Comparison of ENCODE assay signal across 37 mouse cellular contexts in genomic region chr15:77053021-77053420, GRCm38 (mm10). TPM values are rescaled to one million over a fixed set of nuclear protein-coding genes. Genes with fewer than 3 reads are reported as not detected.
A peak's percentile ranks its signal among the peaks of the same experiment; 100 is the strongest.
DNase-seq lines count a peak whose midpoint lies in the region; ATAC-seq and TF ChIP-seq lines count a peak whose summit lies in the region.
"Had no signal": no experiment of that assay in that cellular context is flagged by ENCODE, and none has a peak within 500 bp of the region (broad histone marks: within the 10 kb centered on the region; RNA-seq: fewer than 3 reads in every experiment).

No protein-coding gene starts in this region.

- peak in 1 of 2 experiments; percentile 54; a peak in 2 of 4 replicates for TF ChIP-seq EP300 in MEL (IDR thresholded peaks at IDR 0.05; ENCODE audit: low read depth in 1 of 2, low read length in 2 of 2)

- peaks cover 1% of the 10 kb centered on the region; the same call in 1 of the 2 replicates for H3K9me3 ChIP-seq in E14TG2a.4 (ENCODE audit: low read length)
- H3K9me3 ChIP-seq in MEL (replicated peaks; ENCODE audit: insufficient read depth, low read length): no peaks in the 10 kb centered on the region
- H3K9me3 ChIP-seq in liver, embryonic 15.5 days (replicated peaks): no peaks in the 10 kb centered on the region
- H3K9me3 ChIP-seq: embryonic facial prominence, embryonic 13.5 days; forebrain, embryonic 13.5 days; G1E; hindbrain, embryonic 10.5 days; hindbrain, embryonic 15.5 days; kidney, embryonic 15.5 days; limb, embryonic 10.5 days; limb, embryonic 15.5 days; lung, embryonic 15.5 days; midbrain, embryonic 10.5 days; neural tube, embryonic 12.5 days had no signal

- H3K27ac ChIP-seq in MEL (ENCODE audit: control insufficient read depth, low read depth, low read length): no peak overlapping the region
- H3K27ac ChIP-seq in liver, embryonic 15.5 days (replicated peaks): peak overlapping the region; percentile 53
- H3K27ac ChIP-seq: embryonic facial prominence, embryonic 13.5 days; forebrain, embryonic 13.5 days; gastrocnemius, adult 2 months; hindbrain, embryonic 10.5 days; hindbrain, embryonic 15.5 days; kidney, embryonic 15.5 days; limb, embryonic 10.5 days; limb, embryonic 15.5 days; lung, embryonic 15.5 days; midbrain, embryonic 10.5 days; neural tube, embryonic 12.5 days had no signal

- H3K9ac ChIP-seq in MEL (ENCODE audit: control insufficient read depth, low read depth, low read length, poor library complexity, severe bottlenecking): no peak overlapping the region
- no peak overlapping the region for H3K9ac ChIP-seq in liver, embryonic 15.5 days
- H3K9ac ChIP-seq: embryonic facial prominence, embryonic 13.5 days; forebrain, embryonic 13.5 days; hindbrain, embryonic 15.5 days; kidney, embryonic 15.5 days; limb, embryonic 15.5 days; lung, embryonic 15.5 days; neural tube, embryonic 12.5 days had no signal

- H3K27me3 ChIP-seq in E14TG2a.4 (ENCODE audit: insufficient read depth, low read length) (peaks cover 10% of the 10 kb centered on the region), MEL (ENCODE audit: control insufficient read depth in 1 of 2, insufficient read depth in 2 of 2, low read length in 2 of 2) (no peaks in the 10 kb centered on the region)
- H3K27me3 ChIP-seq in liver, embryonic 15.5 days: peaks cover 11% of the 10 kb centered on the region; the same call in 1 of the 2 replicates
- H3K27me3 ChIP-seq: embryonic facial prominence, embryonic 13.5 days; forebrain, embryonic 13.5 days; hindbrain, embryonic 15.5 days; kidney, embryonic 15.5 days; limb, embryonic 15.5 days; lung, embryonic 15.5 days; neural tube, embryonic 12.5 days; Patski had no signal

- no peaks in the 10 kb centered on the region; the same call in 1 of the 2 replicates for H3K36me3 ChIP-seq in E14TG2a.4 (ENCODE audit: insufficient read depth, low read length)
- H3K36me3 ChIP-seq in MEL (ENCODE audit: control insufficient read depth in 1 of 2, insufficient read depth in 2 of 2, low read length in 2 of 2): peaks cover 0 to 6% of the 10 kb centered on the region in 2 experiments; a peak in 2 of 4 replicates
- H3K36me3 ChIP-seq in liver, embryonic 15.5 days (replicated peaks): no peaks in the 10 kb centered on the region
- H3K36me3 ChIP-seq: embryonic facial prominence, embryonic 13.5 days; G1E; hindbrain, embryonic 10.5 days; hindbrain, embryonic 15.5 days; kidney, embryonic 15.5 days; limb, embryonic 10.5 days; limb, embryonic 15.5 days; lung, embryonic 15.5 days; midbrain, embryonic 10.5 days; neural tube, embryonic 12.5 days had no signal

- H3K4me1 ChIP-seq in E14TG2a.4 (replicated peaks; ENCODE audit: low read depth, low read length) (peaks cover 89% of the 10 kb centered on the region), MEL (ENCODE audit: control insufficient read depth in 1 of 2, insufficient read depth in 2 of 2, low read length in 2 of 2) (peaks cover 1 to 17% of the 10 kb centered on the region in 2 experiments; a peak in 3 of 4 replicates)
- peaks cover 17% of the 10 kb centered on the region for H3K4me1 ChIP-seq in liver, embryonic 15.5 days (replicated peaks)

- TF ChIP-seq POLR2A in MEL (IDR thresholded peaks at IDR 0.05; ENCODE audit: control insufficient read depth in 1 of 2, insufficient read depth in 1 of 2, low read depth in 1 of 2, low read length in 2 of 2, poor library complexity in 1 of 2): no peak

- TF ChIP-seq RAD21 in MEL (IDR thresholded peaks at IDR 0.05; ENCODE audit: low read depth, low read length): no peak

- no peak overlapping the region for H3K4me2 ChIP-seq in liver, embryonic 15.5 days
- H3K4me2 ChIP-seq: embryonic facial prominence, embryonic 13.5 days; forebrain, embryonic 13.5 days; hindbrain, embryonic 15.5 days; kidney, embryonic 15.5 days; limb, embryonic 15.5 days; lung, embryonic 15.5 days; neural tube, embryonic 12.5 days had no signal

- 31% methylated on average over 1 of the region's 1 CpGs for WGBS in liver, embryonic 15.5 days (ENCODE audit: insufficient replicate concordance)

- DNase-seq in MEL (ENCODE audit: low read depth, low spot score) (peak; percentile 28), liver (peak; percentile 69)
- no peak for DNase-seq in kidney, postnatal 25 days
- no peak for DNase-seq in kidney, adult 8-10 months
- DNase-seq: adrenal gland, postnatal 14 days; B cell, adult 2 months; cerebellum, adult 18-20 months; cerebellum, postnatal 10 days; gastrocnemius, adult 2 months; kidney, adult 11 months; kidney, postnatal 4 days; right cerebral cortex, adult 18-20 months; right cerebral cortex, postnatal 4 days; thymus, postnatal 4 days had no signal

- TF ChIP-seq CTCF in E14TG2a.4 (conservative IDR thresholded peaks at IDR 0.05; ENCODE audit: low read length): no peak
- TF ChIP-seq CTCF in MEL (IDR thresholded peaks at IDR 0.05 in 2 of 3, conservative IDR thresholded peaks at IDR 0.05 in 1 of 3; ENCODE audit: control insufficient read depth in 1 of 3, insufficient read depth in 1 of 3, low read depth in 2 of 3, low read length in 3 of 3, poor library complexity in 1 of 3, severe bottlenecking in 1 of 3): no peak

- peak; percentile 90 for ATAC-seq in liver, embryonic 15.5 days (ENCODE audit: insufficient read depth)
- ATAC-seq in granulocyte monocyte progenitor cell, adult 5-6 weeks (replicated peaks; ENCODE audit: poor library complexity, severe bottlenecking): no peak
- ATAC-seq: forebrain, embryonic 13.5 days; inflammation-experienced regulatory T-cells, adult 6 months; midbrain, embryonic 16.5 days; Patski had no signal

- H3K4me3 ChIP-seq in E14TG2a.4 (replicated peaks; ENCODE audit: low read length) (0 out of 2 replicates have a peak overlapping the region, but pooled peaks have one; percentile 10), MEL (ENCODE audit: control insufficient read depth in 1 of 2, insufficient read depth in 1 of 2, low read depth in 2 of 2, low read length in 2 of 2) (no peak overlapping the region)
- no peak overlapping the region for H3K4me3 ChIP-seq in liver, embryonic 15.5 days (replicated peaks)
- H3K4me3 ChIP-seq: embryonic facial prominence, embryonic 13.5 days; erythroblast, embryonic 14.5 days; forebrain, embryonic 13.5 days; hindbrain, embryonic 10.5 days; hindbrain, embryonic 15.5 days; kidney, embryonic 15.5 days; limb, embryonic 10.5 days; limb, embryonic 15.5 days; lung, embryonic 15.5 days; midbrain, embryonic 10.5 days; neural tube, embryonic 12.5 days had no signal

- H3K79me2 ChIP-seq in MEL (ENCODE audit: control insufficient read depth, insufficient read depth, low read length, poor library complexity): no peaks in the 10 kb centered on the region

TF ChIP-seq in MEL, 35 proteins besides CTCF, POLR2A, EP300 and RAD21:
- peak; percentile 50; the same call in 1 of the 2 replicates for TF ChIP-seq TCF12 (IDR thresholded peaks at IDR 0.05; ENCODE audit: low read depth, low read length)
- peak; percentile 28; the same call in 1 of the 2 replicates for TF ChIP-seq TAL1 (IDR thresholded peaks at IDR 0.05; ENCODE audit: low read length)
- no peak for TF ChIP-seq HCFC1 (IDR thresholded peaks at IDR 0.05; ENCODE audit: low read depth, low read length)

RNA-seq across cellular contexts. Expression of gene Mb, which starts 2.6 kb away (rescaled TPM):
- total RNA-seq in MEL (2012; rRNA removed): not detected in 2 replicates
- polyA plus RNA-seq in MEL (2012; ENCODE audit: insufficient read depth in 1 of 2, insufficient read length in 2 of 2, low read depth in 1 of 2, low replicate concordance in 2 of 2, missing spikeins in 1 of 2): not detected
- polyA plus RNA-seq in liver, embryonic 15.5 days (2015; fragmentation: Nextera tagmentation; extraction: Ambion mirVana): 0.26 and 0.37 TPM in 2 replicates
- not detected in 2 replicates for total RNA-seq in granulocyte monocyte progenitor cell, adult 5-6 weeks (2014; fragmentation: Nextera tagmentation)
- total RNA-seq in granulocyte monocyte progenitor cell, adult 5-6 weeks (2017): not detected in 2 replicates
- total RNA-seq: CH12.LX; common myeloid progenitor, adult 5-6 weeks; G1E; megakaryocyte progenitor cell, adult 5-6 weeks had no signal
- polyA plus RNA-seq: erythroblast, embryonic 14.5 days; forebrain, embryonic 13.5 days; G1E; inflammation-experienced regulatory T-cells, adult 6 months; Patski had no signal

RNA-seq across cellular contexts. Expression of gene Apol6, which starts 8.5 kb away (rescaled TPM):
- total RNA-seq in MEL (2012; rRNA removed): not detected in 2 replicates
- polyA plus RNA-seq in MEL (2012; ENCODE audit: insufficient read depth in 1 of 2, insufficient read length in 2 of 2, low read depth in 1 of 2, low replicate concordance in 2 of 2, missing spikeins in 1 of 2): not detected
- polyA plus RNA-seq in liver, embryonic 15.5 days (2015; fragmentation: Nextera tagmentation; extraction: Ambion mirVana): 0.13 and 0.15 TPM in 2 replicates
- total RNA-seq in granulocyte monocyte progenitor cell, adult 5-6 weeks (2014; fragmentation: Nextera tagmentation): not detected in 2 replicates
- total RNA-seq in granulocyte monocyte progenitor cell, adult 5-6 weeks (2017): not detected in 2 replicates
- total RNA-seq: CH12.LX; common myeloid progenitor, adult 5-6 weeks; layer of hippocampus, postnatal 25 days; megakaryocyte progenitor cell, adult 5-6 weeks had no signal
- polyA plus RNA-seq: forebrain, embryonic 13.5 days; G1E; hindbrain, embryonic 10.5 days; hindbrain, embryonic 15.5 days; limb, embryonic 10.5 days; lung, embryonic 15.5 days; midbrain, embryonic 10.5 days; midbrain, embryonic 16.5 days; neural tube, embryonic 12.5 days; thymus, postnatal 0 days had no signal

Comparison
In these comparisons a context has a peak if more than half of its experiments do, and no peak if none do; other contexts are left out.
1. DNase-seq: peak in MEL (single experiment) and liver (single experiment); none in kidney, postnatal 25 days (0 of 2) and kidney, adult 8-10 months (0 of 2).